ENCODE assay signal across 9 mouse cellular contexts in genomic region chr9:60999001-60999529, GRCm38 (mm10).
DNase-seq lines count a peak whose midpoint lies in the region; ATAC-seq and TF ChIP-seq lines count a peak whose summit lies in the region.
"Had no signal": no experiment of that assay in that cellular context is flagged by ENCODE, and none has a peak within 500 bp of the region (broad histone marks: within the 10 kb centered on the region; RNA-seq: fewer than 3 reads in every experiment).

No protein-coding gene starts in this region.

- peak; percentile 10 for DNase-seq in kidney, adult 11 months
- DNase-seq in kidney, postnatal 25 days, result no peak
- peak; percentile 21 for DNase-seq in lung, embryonic 14.5 days
- no peak for DNase-seq in embryonic facial prominence, embryonic 10.5 days (ENCODE audit: low spot score)
- DNase-seq in layer of hippocampus, adult 8-10 months (ENCODE audit: low spot score in 2 of 2), result no peak

- no peaks in the 10 kb centered on the region for H3K9me3 ChIP-seq in lung, embryonic 14.5 days (ENCODE audit: low read depth, low read length)
- no peaks in the 10 kb centered on the region for H3K9me3 ChIP-seq in stomach, embryonic 16.5 days (replicated peaks; ENCODE audit: control insufficient read depth, low read length)
- no peaks in the 10 kb centered on the region for H3K9me3 ChIP-seq in embryonic facial prominence, embryonic 10.5 days
- H3K9me3 ChIP-seq: embryonic facial prominence, embryonic 13.5 days had no signal

- no peak overlapping the region for H3K9ac ChIP-seq in lung, embryonic 14.5 days
- no peak overlapping the region for H3K9ac ChIP-seq in stomach, embryonic 16.5 days (ENCODE audit: low read length)
- H3K9ac ChIP-seq: embryonic facial prominence, embryonic 13.5 days had no signal

- peaks cover 3% of the 10 kb centered on the region for H3K27me3 ChIP-seq in C2C12 (ENCODE audit: control insufficient read depth, insufficient read depth, insufficient read length)
- no peaks in the 10 kb centered on the region for H3K27me3 ChIP-seq in lung, embryonic 14.5 days (ENCODE audit: insufficient read depth, low read length)
- H3K27me3 ChIP-seq in stomach, embryonic 16.5 days (ENCODE audit: control insufficient read depth, insufficient read depth, low read length), result no peaks in the 10 kb centered on the region
- H3K27me3 ChIP-seq in embryonic facial prominence, embryonic 10.5 days (replicated peaks; ENCODE audit: low read depth, poor library complexity, severe bottlenecking), result peaks cover 28% of the 10 kb centered on the region

- peak; percentile 62 for TF ChIP-seq CTCF in C2C12 (IDR thresholded peaks at IDR 0.05; ENCODE audit: control insufficient read depth, insufficient read depth, insufficient read length)
- peak; percentile 58 for TF ChIP-seq CTCF in lung, embryonic 14.5 days (IDR thresholded peaks at IDR 0.05; ENCODE audit: low read depth)

- H3K4me1 ChIP-seq in lung, embryonic 14.5 days (ENCODE audit: insufficient read depth), result no peaks in the 10 kb centered on the region
- H3K4me1 ChIP-seq in stomach, embryonic 16.5 days (ENCODE audit: control insufficient read depth, insufficient read depth, low read length), result peaks cover 7% of the 10 kb centered on the region; the same call in 1 of the 2 replicates
- peaks cover 24% of the 10 kb centered on the region for H3K4me1 ChIP-seq in embryonic facial prominence, embryonic 10.5 days

- no peaks in the 10 kb centered on the region for H3K36me3 ChIP-seq in C2C12 (ENCODE audit: control insufficient read depth, insufficient read depth)
- H3K36me3 ChIP-seq in lung, embryonic 14.5 days (ENCODE audit: insufficient read depth), result no peaks in the 10 kb centered on the region
- no peaks in the 10 kb centered on the region for H3K36me3 ChIP-seq in stomach, embryonic 16.5 days (ENCODE audit: control insufficient read depth, insufficient read depth, low read length)
- H3K36me3 ChIP-seq in embryonic facial prominence, embryonic 10.5 days (replicated peaks), result no peaks in the 10 kb centered on the region
- H3K36me3 ChIP-seq: embryonic facial prominence, embryonic 13.5 days had no signal

- H3K4me2 ChIP-seq in lung, embryonic 14.5 days, result no peak overlapping the region
- H3K4me2 ChIP-seq in stomach, embryonic 16.5 days (ENCODE audit: low read depth, low read length), result no peak overlapping the region
- H3K4me2 ChIP-seq: embryonic facial prominence, embryonic 13.5 days had no signal

- no peak overlapping the region for H3K27ac ChIP-seq in lung, embryonic 14.5 days (ENCODE audit: low read depth)
- H3K27ac ChIP-seq in stomach, embryonic 16.5 days (ENCODE audit: low read length), result no peak overlapping the region
- no peak overlapping the region for H3K27ac ChIP-seq in embryonic facial prominence, embryonic 10.5 days (replicated peaks)
- H3K27ac ChIP-seq: embryonic facial prominence, embryonic 13.5 days had no signal

- H3K79me2 ChIP-seq in C2C12 (ENCODE audit: control insufficient read depth, insufficient read depth), result no peaks in the 10 kb centered on the region

- ATAC-seq in activated CD4-positive, CD25-positive, alpha-beta regulatory T cell, adult 4 months, result peak; percentile 93
- no peak for ATAC-seq in lung, embryonic 14.5 days (ENCODE audit: insufficient read depth)
- ATAC-seq in stomach, embryonic 16.5 days (ENCODE audit: insufficient read depth, low FRiP score), result 0 out of 2 replicates have a peak, but pooled peaks have one; percentile 25

- no peaks in the 10 kb centered on the region for H3K79me3 ChIP-seq in C2C12 (ENCODE audit: low read depth)

- no peak overlapping the region for H3ac ChIP-seq in C2C12 (ENCODE audit: control insufficient read depth, insufficient read length, low read depth)

- no peak overlapping the region for H3K4me3 ChIP-seq in C2C12 (ENCODE audit: insufficient read depth, poor library complexity, severe bottlenecking)
- no peak overlapping the region for H3K4me3 ChIP-seq in lung, embryonic 14.5 days (ENCODE audit: low read depth, low read length)
- no peak overlapping the region for H3K4me3 ChIP-seq in stomach, embryonic 16.5 days (replicated peaks; ENCODE audit: low read length)
- H3K4me3 ChIP-seq in embryonic facial prominence, embryonic 10.5 days, result no peak overlapping the region
- H3K4me3 ChIP-seq: embryonic facial prominence, embryonic 13.5 days had no signal

- WGBS in lung, embryonic 14.5 days, result 50% methylated on average over 6 of the region's 6 CpGs
- WGBS in stomach, embryonic 16.5 days, result 58% methylated on average over 6 of the region's 6 CpGs
- WGBS in embryonic facial prominence, embryonic 10.5 days, result 55% methylated on average over 6 of the region's 6 CpGs

TF ChIP-seq in C2C12, 6 proteins besides CTCF, POLR2A, EP300 and RAD21:
- TF ChIP-seq MYOG (IDR thresholded peaks at IDR 0.05; ENCODE audit: control insufficient read depth, extremely low read depth, insufficient read length), result no peak
- TF ChIP-seq FOSL1 (IDR thresholded peaks at IDR 0.05; ENCODE audit: insufficient read depth, low read length, poor library complexity, severe bottlenecking), result peak; percentile 47
- peak; percentile 54 for TF ChIP-seq MYOD1 (IDR thresholded peaks at IDR 0.05; ENCODE audit: control insufficient read depth, insufficient read length, low read depth)
- TF ChIP-seq MAX (IDR thresholded peaks at IDR 0.05), result peak; percentile 93
- no peak for TF ChIP-seq CEBPB (IDR thresholded peaks at IDR 0.05; ENCODE audit: low read depth)
- peak; percentile 12 for TF ChIP-seq USF1 (IDR thresholded peaks at IDR 0.05; ENCODE audit: low read depth)

Comparison
In these comparisons a context has a peak if more than half of its experiments do, and no peak if none do; other contexts are left out.
1. DNase-seq: peak in kidney, adult 11 months (single experiment) and lung, embryonic 14.5 days (single experiment); none in kidney, postnatal 25 days (0 of 2), embryonic facial prominence, embryonic 10.5 days (single experiment) and layer of hippocampus, adult 8-10 months (0 of 2).